Mouse (Mus musculus): Measurements from ENCODE around the gene Pbx1.

Pbx1 gene

GRCm38 (mm10) chr1:168426281-168426680 lies 5.8 kb downstream of the Pbx1 start:
- no peak for DNase-seq (ENCODE audit: low spot score in 2 of 2)

GRCm38 (mm10) chr1:168425017-168425705 lies 6.9 kb downstream of the Pbx1 start:
- no peak for DNase-seq (ENCODE audit: low spot score in 2 of 2)

GRCm38 (mm10) chr1:168423389-168423930 lies 8.6 kb downstream of the Pbx1 start:
- DNase-seq (ENCODE audit: low spot score in 2 of 2) = no peak

- DNase-seq (ENCODE audit: low spot score in 2 of 2) = no peak
Measured at GRCm38 (mm10) chr1:168418903-168419302, 13.2 kb downstream of the Pbx1 start.

- DNase-seq (ENCODE audit: low spot score in 2 of 2) = no peak
Measured at GRCm38 (mm10) chr1:168417626-168418025, 14.4 kb downstream of the Pbx1 start.

GRCm38 (mm10) chr1:168416729-168417437 lies 15.2 kb downstream of the Pbx1 start:
- no peak for DNase-seq (ENCODE audit: low spot score in 2 of 2)

GRCm38 (mm10) chr1:168410611-168411010 lies 21.5 kb downstream of the Pbx1 start:
- DNase-seq (ENCODE audit: low spot score in 2 of 2) = no peak

GRCm38 (mm10) chr1:168410054-168410453 lies 22.0 kb downstream of the Pbx1 start:
- DNase-seq (ENCODE audit: low spot score in 2 of 2) = no peak

- no peak for DNase-seq (ENCODE audit: low spot score in 2 of 2)
Measured at GRCm38 (mm10) chr1:168408757-168409156, 23.3 kb downstream of the Pbx1 start.

- no peak for DNase-seq (ENCODE audit: low spot score in 2 of 2)
Measured at GRCm38 (mm10) chr1:168407958-168408357, 24.1 kb downstream of the Pbx1 start.

- no peak for DNase-seq (ENCODE audit: low spot score in 2 of 2)
Measured at GRCm38 (mm10) chr1:168406291-168406675, 25.8 kb downstream of the Pbx1 start.

- no peak for DNase-seq (ENCODE audit: low spot score in 2 of 2)
Measured at GRCm38 (mm10) chr1:168405645-168406290, 26.3 kb downstream of the Pbx1 start.

GRCm38 (mm10) chr1:168403529-168403928 lies 28.5 kb downstream of the Pbx1 start:
- DNase-seq (ENCODE audit: low spot score in 2 of 2) = no peak

- no peak for DNase-seq (ENCODE audit: low spot score in 2 of 2)
Measured at GRCm38 (mm10) chr1:168402683-168403082, 29.4 kb downstream of the Pbx1 start.

GRCm38 (mm10) chr1:168395523-168396159 lies 36.4 kb downstream of the Pbx1 start:
- DNase-seq (ENCODE audit: low spot score in 2 of 2) = no peak

GRCm38 (mm10) chr1:168394535-168394934 lies 37.5 kb downstream of the Pbx1 start:
- DNase-seq (ENCODE audit: low spot score in 2 of 2) = no peak

GRCm38 (mm10) chr1:168393456-168393855 lies 38.6 kb downstream of the Pbx1 start:
- no peak for DNase-seq (ENCODE audit: low spot score in 2 of 2)

GRCm38 (mm10) chr1:168392500-168392853 lies 39.6 kb downstream of the Pbx1 start:
- DNase-seq (ENCODE audit: low spot score in 2 of 2) = no peak

- DNase-seq (ENCODE audit: low spot score in 2 of 2) = peak in 1 of 2 experiments; percentile 38
Measured at GRCm38 (mm10) chr1:168391617-168392499, 40.2 kb downstream of the Pbx1 start.

GRCm38 (mm10) chr1:168390748-168391147 lies 41.3 kb downstream of the Pbx1 start:
- no peak for DNase-seq (ENCODE audit: low spot score in 2 of 2)

GRCm38 (mm10) chr1:168386159-168386558 lies 45.9 kb downstream of the Pbx1 start:
- no peak for DNase-seq (ENCODE audit: low spot score in 2 of 2)

All from urinary bladder, postnatal 4 days (tissue).